Mouse (Mus musculus) right cerebral cortex, postnatal 14 days (tissue): ENCODE measurements around the gene Siae.

ENCODE experiments used
- DNase-seq: peaks from one replicate; pipeline ENCODE4 v3.0.0; 2022

Siae gene

DNA sequence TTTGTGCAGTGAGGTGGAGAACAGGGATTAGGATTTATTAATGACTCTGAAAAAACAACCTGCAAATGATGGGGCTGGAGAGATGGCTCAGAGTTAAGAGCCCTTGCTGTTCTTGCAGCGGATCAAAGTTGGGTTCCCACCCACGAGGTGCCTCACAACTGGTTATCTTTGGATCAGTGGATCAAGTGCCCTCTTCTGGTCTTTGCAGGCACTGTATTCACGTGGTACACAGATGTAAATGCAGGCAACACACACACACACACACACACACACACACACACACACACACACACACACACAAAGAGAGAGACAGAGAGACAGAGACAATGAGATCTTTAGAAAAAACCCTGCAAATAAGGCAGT is 132.4 kb downstream of the Siae start:
- DNase-seq = no peak

- no peak for DNase-seq
Measured at GRCm38 (mm10) chr9:37689970-37690686, 134.6 kb downstream of the Siae start.
